Mouse (Mus musculus) thymus, postnatal 4 days (tissue): Measurements from ENCODE around the gene Hydin.
"Not testable (repeated sequence)": the region's sequence is repeated elsewhere in the genome, so short reads cannot be mapped to it uniquely, and the experiment has no call there.

Source experiments
- DNase-seq: peaks from one replicate; pipeline ENCODE4 v3.0.0; 2021

The Hydin gene

GRCm38 (mm10) chr8:110340090-110340703 is 73.4 kb downstream of the Hydin start:
- DNase-seq = no peak

DNA sequence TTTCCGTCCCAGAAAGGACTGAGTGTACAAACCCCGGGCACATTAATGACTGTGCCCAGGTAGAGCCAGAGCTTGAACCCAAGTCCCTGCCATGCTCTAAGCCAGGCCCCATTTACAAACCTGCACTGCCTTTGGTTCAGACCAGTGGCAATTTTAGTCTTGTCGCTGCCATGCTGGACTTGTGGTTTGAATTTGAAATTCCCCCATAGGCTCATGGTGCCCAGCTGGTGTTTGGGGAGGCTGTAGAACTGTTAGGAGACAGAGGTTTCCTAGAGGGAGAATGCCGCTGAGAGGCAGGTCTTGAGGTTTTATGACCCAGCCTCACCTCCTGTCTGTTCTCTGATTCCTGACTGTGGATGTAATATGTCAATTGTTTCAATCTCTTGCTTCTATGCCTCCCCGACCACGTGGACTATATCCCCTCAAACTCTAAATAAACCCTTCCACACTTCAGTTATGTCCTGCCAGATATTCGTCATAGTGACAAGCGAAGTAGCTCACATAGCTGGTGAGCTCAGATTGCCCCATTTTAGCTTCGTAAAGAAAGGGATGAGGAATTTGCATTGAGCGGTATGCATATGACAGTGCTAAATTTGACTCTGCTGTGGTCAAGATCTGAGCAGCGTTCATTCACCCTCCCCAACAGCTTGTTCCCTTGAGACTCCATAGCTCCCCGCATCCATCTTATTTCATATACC is 79.1 kb downstream of the Hydin start:
- no peak for DNase-seq

DNA sequence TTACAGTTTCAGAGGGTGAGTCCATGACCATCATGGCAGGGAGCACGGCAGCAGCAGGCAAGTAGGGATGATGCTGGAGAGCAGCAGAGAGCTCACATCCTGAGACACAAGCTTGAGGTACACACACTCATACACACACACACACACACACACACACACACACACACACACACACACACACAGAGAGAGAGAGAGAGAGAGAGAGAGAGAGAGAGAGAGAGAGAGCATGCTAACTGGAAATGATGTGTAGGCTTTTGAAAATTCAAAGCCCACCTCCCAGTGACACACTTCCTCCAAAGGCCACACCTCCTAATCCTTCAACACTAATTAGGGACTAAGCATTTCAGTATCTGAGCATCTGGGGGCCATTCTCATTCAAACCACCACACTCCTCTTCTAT is 80.1 kb downstream of the Hydin start:
- DNase-seq = no peak

- DNase-seq = no peak
Measured at GRCm38 (mm10) chr8:110350725-110351124, 83.9 kb downstream of the Hydin start.

- no peak for DNase-seq
Measured at GRCm38 (mm10) chr8:110351909-110352308, 85.1 kb downstream of the Hydin start.

DNA sequence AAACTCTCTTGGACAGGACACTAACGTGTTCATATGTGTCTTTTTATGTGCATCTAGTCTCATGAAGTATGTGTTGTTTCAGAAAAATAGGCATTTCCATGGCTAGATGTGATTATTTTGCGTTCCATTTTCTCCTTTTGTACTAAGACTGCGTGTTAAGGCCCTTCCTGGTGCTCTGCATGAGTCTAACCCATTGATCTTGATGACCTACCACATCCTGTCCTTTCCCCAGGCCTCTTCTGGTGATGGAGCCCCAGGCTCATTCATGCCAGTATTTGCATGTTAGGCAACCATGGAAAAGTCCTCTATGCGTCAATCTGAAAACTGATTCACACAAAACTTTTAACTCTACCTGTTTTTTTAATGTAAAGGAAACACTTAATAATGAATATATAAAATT is 96.2 kb downstream of the Hydin start:
- DNase-seq = no peak

DNA sequence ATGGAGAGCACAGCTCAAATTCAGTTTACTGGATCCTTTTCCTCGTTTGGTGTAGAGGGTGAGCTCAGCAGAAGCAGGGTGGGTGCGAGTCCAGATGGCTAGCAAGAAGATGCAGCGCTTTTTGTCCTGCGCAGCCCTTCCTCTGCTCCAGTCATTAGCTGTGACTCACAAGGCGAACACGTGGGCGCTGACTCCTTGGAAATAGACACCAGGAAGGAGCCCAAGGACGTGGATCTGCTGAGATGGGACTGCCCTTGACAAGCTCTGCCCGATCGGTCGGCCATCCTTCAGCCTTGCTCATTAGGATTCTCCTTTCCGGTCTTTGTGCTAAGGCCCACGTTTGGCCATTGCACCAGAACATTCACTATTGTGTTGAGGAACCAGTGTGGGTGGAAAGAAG is 106.1 kb downstream of the Hydin start:
- no peak for DNase-seq

GRCm38 (mm10) chr8:110373695-110374094 is 106.9 kb downstream of the Hydin start:
- DNase-seq = no peak

DNA sequence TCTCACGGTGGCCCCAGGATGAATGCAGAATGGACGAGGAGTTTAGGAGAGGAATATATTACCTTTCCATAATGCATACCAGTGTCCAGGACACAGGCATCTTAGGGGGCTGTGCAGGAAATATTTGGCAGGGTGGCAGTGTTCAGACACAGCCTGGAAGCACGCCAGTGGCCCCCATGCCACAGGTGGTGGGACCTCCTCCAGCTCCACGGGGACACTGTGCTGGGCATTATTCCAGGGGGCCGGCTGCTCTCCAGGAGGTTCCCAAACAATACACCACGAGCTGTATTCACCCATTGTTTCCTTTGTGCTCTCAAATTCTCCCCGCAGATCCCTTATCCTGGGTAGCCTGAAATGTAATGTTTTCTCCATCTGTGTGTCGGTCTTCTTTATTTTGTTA is 116.0 kb downstream of the Hydin start:
- no peak for DNase-seq

DNA sequence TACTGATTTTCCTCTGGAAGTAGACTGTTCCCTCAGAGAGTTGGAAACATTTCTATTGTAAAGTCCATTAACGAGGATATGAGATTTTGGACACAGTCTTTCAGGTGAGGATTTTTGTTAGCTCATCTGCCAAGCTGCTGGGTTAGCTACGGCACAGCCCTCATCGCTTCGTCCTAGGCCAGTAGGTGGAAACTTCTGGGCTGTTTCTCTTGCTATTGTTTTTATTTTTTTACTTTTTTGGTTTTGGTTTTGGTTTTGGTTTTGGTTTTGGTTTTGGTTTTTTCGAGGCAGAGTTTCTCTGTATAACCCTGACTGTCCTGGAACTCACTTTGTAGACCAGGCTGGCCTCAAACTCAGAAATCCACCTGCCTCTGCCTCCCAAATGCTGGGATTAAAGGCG is 117.9 kb downstream of the Hydin start:
- DNase-seq = not testable (repeated sequence)

- no peak for DNase-seq
Measured at GRCm38 (mm10) chr8:110395656-110396055, 128.9 kb downstream of the Hydin start.

- no peak for DNase-seq
Measured at GRCm38 (mm10) chr8:110400536-110400935, 133.8 kb downstream of the Hydin start.

DNA sequence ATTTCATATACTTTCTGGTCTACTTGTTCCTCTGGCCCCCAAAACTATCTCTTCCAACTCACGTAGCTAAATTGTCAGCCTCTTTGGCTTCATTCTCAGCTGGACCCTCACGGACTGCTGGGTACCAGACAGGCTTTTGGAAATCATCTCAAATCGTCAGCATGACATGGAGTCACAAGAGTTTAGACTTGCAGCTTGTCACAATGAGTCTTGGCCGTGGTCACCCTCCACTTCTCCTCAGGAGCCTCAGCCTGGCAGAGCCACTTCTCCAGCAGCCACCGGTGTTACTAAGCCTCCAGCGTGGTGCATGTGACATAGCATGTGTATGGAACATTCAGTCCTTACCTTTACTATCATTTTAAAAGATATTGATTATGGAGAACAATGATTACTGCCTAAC is 135.5 kb downstream of the Hydin start:
- DNase-seq = no peak

DNA sequence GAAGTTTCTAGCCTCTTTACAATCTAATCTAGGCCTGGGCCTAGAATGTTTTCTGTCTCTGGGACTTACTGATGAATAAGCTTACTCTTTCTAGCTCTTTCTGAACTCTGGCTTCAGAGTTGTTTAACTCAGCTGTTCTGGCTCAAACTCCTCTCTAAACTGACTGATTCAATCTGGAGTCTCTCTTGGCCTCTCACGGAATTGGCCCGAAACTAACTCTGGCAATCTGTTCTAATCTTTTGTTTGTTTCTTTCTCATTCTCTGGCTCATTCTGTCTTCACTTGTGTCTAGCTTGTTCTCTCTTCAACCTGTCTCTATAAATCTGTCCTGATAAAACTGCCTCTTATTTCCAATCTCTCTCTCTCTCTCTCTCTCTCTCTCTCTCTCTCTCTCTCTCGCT is 137.7 kb downstream of the Hydin start:
- no peak for DNase-seq

DNA sequence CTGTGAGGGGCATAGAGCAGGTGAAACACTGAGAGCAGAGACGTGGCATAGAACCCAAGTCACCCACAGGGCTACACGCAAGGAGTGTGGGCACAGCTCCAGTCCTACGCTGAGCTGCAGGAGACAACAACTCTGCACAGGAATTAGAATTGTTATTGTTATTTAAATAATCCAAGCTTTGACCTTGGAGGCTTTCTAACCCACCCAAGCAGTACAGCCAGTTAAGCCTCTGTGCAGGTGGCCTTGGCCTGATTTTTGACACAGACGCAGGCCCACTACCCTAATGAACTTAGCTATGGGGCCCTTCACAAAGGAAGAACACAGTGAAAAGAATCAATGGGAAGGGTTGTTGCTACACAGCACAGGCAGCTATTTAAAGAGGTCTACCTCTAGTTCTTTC is 148.3 kb downstream of the Hydin start:
- DNase-seq = no peak

GRCm38 (mm10) chr8:110416931-110417330 is 150.2 kb downstream of the Hydin start:
- no peak for DNase-seq

DNA sequence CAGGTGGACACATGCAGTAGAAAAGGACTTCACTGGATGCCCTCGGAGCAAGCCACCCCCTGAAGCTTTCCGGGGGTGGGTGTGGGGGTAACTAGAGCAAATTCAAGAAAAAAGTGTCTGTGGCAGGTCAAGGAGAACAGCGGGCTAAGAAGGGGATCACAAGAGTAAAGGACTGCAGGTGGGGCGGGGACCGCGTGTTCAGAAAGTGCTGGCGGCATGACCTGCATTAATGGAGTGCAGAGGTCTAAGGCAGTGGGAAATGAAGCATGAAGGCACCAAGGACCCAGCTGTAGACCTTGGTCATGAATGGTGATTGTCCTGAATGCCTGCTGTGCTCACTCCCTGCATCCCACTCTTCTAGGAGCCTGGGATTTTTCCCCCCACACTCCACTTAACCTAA is 151.0 kb downstream of the Hydin start:
- DNase-seq = no peak

- DNase-seq = no peak
Measured at GRCm38 (mm10) chr8:110419711-110420110, 152.9 kb downstream of the Hydin start.

DNA sequence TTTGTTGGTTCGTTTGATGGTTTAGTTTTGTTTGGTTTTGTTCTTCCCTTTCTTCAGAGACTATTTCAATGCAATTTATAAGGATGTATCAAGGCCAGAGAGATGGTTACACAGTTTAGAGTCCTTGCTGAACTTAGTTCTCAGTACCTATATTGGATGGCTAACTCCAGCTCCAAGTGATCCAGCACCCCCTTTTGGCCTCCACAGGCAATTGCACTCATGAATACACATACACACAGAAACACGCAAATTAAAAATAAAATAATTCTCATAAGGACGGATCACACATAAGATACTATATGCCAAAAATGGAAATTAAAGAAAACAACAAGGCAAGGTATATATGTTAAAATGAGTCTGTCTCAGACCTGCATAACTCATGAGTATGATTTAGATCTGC is 153.4 kb downstream of the Hydin start:
- no peak for DNase-seq

- DNase-seq = no peak
Measured at GRCm38 (mm10) chr8:110424146-110424545, 157.4 kb downstream of the Hydin start.

DNA sequence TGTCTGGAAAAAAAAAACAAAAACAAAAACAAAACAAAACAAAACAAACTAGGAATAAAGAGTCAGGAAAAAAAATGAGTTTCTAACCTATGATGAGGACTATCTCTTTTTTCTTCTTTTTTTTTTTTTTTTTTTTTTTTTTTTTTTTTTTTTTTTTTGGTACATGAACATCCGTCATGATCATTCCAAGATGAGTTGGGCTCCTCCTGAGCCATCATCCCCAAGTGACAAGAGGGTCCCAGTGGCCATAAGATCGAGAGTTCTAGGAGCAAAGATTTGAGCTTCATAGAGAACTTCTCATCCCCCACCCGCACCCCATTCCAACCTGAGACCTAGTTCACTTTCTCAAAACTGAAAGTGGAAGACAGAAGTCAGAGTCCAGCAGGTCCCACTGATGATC is 164.6 kb downstream of the Hydin start:
- DNase-seq = no peak

- DNase-seq = no peak
Measured at GRCm38 (mm10) chr8:110440528-110440927, 173.8 kb downstream of the Hydin start.

- DNase-seq = no peak
Measured at GRCm38 (mm10) chr8:110444276-110444675, 177.5 kb downstream of the Hydin start.

GRCm38 (mm10) chr8:110450463-110450862 is 183.7 kb downstream of the Hydin start:
- DNase-seq = no peak

- DNase-seq = no peak
Measured at GRCm38 (mm10) chr8:110454466-110454865, 187.7 kb downstream of the Hydin start.
